Mouse (Mus musculus) cerebellum, postnatal 4 days (tissue): ENCODE results near the gene 4930438A08Rik.
A peak's percentile ranks its signal among the peaks of the same experiment; 100 is the strongest.
"Not testable (repeated sequence)": the region's sequence is repeated elsewhere in the genome, so short reads cannot be mapped to it uniquely, and the experiment has no call there.

Experiments used
- DNase-seq, 2 experiments: peaks; one replicate each; pipeline ENCODE4 v3.0.0; 2022; ENCODE audit warnings: low spot score in 2 of 2, mixed read lengths in 1 of 2

The 4930438A08Rik gene

GRCm38 (mm10) chr11:58281970-58282496, 7.4 kb downstream of the 4930438A08Rik start:
- no peak for DNase-seq

DNA sequence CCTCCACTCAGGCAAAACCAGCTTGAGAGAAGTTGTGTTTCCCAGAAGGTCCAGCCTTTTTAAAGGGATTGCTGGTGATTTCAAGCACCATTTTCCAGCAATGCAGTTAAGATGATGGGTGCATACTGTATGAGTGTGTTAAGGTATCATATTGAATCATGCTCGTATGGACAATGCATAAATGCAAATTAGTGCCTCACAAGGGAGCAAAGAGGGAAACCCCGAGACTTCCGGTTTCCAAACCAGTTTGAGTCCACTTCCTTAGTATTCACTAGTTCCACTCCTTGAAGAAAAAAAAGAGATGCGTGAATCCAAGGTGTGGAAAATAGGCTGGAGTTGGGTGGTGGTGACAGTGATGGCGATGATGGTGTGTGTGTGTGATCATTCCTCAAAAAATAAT, 7.9 kb downstream of the 4930438A08Rik start:
- DNase-seq, result no peak

DNA sequence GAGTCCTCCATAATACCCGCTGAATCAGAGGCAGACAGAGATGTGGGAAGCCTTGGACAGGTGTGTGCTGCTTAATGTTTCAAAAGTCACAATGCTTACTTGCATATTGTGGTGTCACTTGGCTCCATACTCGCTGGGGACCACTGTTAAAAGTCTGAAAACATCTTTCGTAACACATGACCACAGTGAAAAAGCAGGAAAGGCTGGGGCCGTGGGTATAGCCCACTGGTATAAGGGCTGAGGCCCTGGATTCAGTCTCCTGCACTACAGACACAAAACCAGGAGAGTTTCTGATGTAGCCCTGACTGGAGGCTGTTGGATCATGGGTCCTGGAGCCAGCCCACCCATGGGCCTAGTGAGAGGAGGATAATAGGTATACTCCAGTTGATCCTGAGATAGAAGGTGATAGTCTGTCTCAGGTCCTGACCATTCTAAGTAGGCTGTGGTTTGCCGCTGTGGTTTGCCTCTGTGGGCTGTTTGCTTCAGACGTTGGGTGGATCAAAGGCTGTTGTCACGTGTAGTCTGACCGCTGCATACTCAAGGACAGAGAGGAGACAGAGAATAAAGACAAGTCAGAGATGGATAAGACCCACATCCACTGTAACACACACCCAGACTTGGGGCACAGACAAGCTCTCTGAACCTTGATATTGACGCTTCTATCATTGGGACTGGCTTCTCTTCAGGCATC, 15.5 kb downstream of the 4930438A08Rik start:
- DNase-seq, result no peak

- DNase-seq, result no peak
Measured at GRCm38 (mm10) chr11:58290812-58291211, 16.2 kb downstream of the 4930438A08Rik start.

DNA sequence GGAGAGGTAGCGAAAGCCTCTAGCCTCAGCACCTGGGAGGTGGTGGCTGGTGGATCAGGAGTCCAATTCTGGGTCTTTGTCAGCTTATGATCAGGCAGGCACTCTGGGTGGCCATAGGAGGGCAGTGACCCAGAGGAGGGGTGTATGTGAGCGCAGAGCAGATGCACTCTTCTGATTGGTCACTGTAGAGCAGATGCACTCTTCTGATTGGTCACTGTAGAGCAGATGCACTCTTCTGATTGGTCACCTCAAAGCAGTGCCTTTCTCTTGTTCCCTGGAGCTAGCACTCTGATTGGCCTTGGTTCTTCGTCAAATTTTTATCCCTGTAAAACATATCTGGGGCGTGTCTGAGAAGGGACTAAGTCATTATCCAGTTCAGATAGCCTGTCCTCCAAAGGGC, 18.2 kb downstream of the 4930438A08Rik start:
- no peak for DNase-seq

DNA sequence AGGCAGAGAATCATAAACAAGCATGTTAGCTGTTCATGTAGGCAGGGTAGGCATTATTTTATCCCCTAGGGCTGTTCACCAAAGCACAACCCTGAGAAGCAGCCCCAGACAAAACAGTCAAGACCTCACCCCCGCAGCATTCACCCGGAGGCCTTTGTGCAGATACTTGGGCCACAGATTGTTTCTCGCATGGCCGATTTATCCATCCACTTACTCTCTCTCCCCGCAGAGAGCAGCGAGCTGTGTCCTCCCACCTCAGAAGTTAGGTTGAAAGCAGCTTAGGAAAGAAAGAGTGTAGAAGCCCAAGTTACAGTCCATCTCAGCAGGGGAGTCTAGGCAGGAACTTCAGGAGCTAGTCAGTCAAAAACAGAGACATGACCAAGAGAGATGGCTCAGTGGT, 22.8 kb downstream of the 4930438A08Rik start:
- DNase-seq, result no peak

GRCm38 (mm10) chr11:58301057-58301456, 26.5 kb downstream of the 4930438A08Rik start:
- peak; percentile 60 to 81 for DNase-seq

DNA sequence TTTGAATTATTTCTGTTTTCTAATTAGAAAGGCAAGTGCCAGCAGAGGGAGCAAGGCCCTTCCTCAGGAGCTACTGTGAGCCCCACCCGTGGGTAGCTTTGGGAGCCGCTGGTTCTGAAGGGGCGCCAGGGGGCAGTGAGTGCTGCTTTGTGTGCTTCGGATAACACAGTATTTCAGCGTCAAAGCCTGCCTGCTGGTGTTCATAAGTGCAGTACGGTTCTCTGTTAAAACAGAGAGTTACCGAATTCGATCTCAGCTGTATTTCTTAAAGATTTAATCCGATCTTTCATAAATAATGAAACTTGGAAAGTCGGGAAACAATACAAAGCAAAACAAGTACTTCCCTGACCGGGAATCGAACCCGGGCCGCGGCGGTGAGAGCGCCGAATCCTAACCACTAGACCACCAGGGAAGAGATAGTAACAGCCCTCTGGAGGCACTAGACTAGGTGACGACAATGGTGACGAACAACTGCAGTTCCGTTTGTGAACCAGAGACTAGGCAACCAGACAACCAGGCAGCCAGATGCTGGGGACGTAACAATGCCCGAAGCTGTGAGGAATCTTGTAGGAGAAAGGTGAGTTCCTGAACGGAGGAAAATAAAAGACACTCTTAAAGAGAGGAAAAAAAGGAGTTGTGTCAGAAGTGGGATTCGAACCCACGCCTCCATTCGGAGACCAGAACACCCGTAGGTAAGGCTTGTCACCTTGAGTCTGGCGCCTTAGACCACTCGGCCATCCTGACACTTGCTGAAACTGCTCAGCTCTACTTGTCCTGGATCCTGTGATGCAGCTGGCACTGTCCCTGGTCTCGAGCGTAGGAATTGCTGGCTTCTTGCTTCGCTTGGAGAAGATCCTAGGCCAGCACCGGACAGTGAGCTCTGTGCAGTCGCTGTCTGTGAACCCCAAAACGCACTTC, 27.5 kb downstream of the 4930438A08Rik start:
- DNase-seq, result peak; percentile 96 to 98

DNA sequence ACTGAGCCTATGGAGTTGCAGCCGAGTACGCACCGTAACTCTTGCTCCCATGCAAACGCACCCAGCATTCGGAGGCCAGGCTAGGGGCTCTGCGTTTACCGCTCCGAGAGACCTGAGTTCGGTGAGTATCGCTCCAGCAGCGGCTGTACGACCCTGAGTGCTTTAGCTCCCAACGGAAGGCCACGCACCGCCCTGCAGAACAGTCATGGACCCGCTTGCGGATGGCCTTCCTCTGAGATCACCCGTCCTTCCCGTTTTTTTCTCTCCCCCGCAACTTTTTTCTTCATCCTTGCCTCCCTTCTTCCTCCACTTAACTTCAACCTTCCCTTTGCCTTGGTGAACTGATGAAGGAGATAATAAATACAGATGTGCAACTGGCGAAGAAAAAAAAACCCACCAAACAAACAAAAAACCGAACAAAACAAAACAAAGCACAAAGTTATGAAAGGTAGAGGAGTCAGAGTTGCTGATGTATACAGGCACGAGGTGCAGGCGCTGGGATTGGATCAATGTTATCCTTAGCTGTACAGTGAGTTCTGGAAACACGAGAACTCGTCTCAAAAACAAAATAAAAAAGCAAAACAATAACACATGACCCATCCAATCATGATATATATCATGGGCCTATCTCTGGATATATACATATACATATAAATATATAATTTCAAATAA, 28.3 kb downstream of the 4930438A08Rik start:
- no peak for DNase-seq

- DNase-seq, result no peak
Measured at GRCm38 (mm10) chr11:58303594-58303993, 29.0 kb downstream of the 4930438A08Rik start.

DNA sequence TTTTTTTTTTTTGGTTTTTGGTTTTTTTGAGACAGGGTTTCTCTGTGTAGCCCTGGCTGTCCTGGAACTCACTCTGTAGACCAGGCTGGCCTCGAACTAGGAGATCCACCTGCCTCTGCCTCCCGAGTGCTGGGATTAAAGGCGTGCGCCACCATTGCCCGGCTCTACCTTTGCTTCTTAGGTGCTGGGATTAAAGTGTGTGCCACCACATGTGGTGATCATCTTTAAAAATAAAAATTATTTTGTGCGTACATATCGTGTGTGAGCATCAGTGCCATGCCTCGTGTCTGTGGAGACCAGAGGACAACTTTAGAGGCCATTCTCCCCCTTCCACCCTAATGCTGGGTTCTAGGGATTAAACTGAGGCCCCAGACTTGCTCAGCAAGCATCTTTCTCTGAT, 30.7 kb downstream of the 4930438A08Rik start:
- DNase-seq, result not testable (repeated sequence)

GRCm38 (mm10) chr11:58306860-58307308, 32.3 kb downstream of the 4930438A08Rik start, which contains the start of gene Zfp692:
TSS of gene Zfp692 (plus strand) at chr11:58307069.
- peak; percentile 92 to 94 for DNase-seq

DNA sequence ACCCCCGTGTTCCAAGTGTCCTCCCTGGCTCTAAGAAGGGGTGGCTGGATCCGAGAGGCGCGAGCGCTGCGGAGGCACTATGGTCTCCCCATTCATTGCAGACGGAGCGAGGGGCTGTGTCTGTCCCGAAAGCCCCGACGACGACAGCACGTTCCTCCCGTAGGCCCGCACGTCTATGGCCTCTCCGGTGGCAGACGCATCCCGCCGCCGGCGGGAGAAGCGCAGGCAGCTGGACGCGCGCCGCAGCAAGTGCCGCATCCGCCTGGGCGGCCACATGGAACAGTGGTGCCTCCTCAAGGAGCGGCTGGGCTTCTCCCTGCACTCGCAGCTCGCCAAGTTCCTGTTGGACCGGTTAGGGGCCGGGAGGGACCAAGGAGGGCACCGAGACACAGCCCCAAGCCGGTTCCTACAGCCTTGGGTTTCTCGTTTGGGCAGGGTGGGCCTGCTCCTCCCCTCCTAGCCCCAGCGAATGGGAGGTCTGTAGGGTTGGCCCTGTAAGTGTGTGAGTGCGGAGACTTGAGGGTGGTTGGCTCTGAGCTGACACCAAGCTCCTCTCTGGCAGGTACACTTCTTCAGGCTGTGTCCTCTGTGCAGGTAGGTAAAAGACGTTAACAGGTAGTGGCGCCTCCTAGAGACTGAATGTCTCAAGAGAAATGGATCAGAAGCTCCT, 32.9 kb downstream of the 4930438A08Rik start:
- peak in 1 of 2 experiments; percentile 43 for DNase-seq

DNA sequence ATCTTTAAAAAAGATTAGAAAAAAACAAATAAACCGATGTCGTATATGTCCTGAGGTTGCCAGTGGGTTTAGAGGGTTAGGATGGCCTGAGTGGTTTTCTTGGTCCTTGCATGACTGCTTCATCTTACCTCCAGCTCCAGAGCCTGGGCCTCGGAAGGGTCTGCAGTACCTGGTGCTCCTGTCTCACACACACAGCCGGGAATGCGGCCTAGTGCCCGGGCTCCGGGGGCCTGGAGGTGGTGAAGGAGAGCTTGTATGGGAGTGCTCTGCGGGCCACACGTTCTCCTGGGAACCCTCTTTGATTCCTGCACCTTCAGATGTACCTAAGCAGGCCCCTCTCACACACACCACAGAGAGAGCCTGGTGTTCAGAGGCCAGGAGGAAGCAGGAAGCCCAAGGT, 34.1 kb downstream of the 4930438A08Rik start:
- no peak for DNase-seq

- peak in 1 of 2 experiments; percentile 50 for DNase-seq
Measured at GRCm38 (mm10) chr11:58314069-58314468, 39.5 kb downstream of the 4930438A08Rik start.

DNA sequence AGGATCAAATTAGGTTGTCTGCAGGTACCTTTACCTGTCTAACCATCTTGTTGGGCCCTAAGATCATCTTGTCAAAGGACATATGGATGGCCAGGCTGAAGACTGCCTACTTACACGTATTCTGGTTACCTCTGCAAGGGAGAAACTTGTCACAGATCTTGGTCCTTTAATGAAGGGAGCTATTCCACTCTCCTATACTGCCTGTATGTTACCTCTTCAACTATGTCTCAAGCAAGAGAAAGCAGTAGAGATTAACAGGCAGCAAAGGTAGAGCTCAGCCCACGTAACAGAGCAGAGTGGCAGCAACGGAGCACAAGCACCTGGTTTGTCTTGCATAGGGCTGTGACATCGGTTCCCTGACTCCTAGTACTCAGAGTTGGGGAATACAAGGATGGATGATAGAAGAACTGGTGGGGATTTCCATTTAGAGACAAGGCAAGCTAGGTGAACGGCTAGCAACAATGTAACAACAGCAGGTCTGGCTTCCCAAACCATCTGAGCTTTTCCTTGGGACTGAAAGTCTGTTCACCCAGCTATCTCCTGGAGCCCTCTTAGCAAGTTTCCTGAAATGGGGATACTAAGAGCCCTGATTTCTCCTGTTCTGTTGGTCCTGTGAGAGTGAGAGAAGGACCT, 41.1 kb downstream of the 4930438A08Rik start:
- no peak for DNase-seq

GRCm38 (mm10) chr11:58316344-58316743, 41.7 kb downstream of the 4930438A08Rik start:
- DNase-seq, result no peak

DNA sequence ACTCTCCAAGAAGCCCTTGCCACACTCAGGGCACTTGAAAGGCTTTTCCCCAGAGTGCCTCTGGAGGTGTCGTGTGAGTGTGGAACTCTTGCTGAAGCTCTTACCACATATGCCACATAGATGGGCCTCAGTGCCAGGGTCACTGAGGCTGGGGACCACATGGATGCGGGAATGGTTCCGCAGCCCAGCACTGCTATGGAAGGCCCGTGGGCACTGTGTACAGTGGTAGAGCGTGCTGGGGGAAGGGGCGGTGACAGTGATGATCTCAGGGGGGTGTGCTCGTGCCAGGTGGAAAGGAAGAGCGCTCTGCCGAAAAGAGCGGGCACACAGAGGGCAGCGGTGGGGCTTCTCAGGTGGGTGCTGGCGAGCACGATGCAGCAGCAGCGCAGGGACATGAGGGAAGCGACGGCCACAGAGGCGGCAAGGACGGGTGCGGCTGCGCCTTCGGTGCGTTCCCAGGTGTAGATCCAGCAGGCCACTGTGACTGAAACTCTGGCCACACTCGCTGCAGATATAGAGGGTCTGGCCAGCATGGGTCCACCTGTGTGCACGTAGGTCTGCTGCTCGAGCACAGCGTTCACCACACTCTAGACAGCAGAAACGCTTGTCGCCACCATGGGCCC, 42.3 kb downstream of the 4930438A08Rik start:
- DNase-seq, result no peak

DNA sequence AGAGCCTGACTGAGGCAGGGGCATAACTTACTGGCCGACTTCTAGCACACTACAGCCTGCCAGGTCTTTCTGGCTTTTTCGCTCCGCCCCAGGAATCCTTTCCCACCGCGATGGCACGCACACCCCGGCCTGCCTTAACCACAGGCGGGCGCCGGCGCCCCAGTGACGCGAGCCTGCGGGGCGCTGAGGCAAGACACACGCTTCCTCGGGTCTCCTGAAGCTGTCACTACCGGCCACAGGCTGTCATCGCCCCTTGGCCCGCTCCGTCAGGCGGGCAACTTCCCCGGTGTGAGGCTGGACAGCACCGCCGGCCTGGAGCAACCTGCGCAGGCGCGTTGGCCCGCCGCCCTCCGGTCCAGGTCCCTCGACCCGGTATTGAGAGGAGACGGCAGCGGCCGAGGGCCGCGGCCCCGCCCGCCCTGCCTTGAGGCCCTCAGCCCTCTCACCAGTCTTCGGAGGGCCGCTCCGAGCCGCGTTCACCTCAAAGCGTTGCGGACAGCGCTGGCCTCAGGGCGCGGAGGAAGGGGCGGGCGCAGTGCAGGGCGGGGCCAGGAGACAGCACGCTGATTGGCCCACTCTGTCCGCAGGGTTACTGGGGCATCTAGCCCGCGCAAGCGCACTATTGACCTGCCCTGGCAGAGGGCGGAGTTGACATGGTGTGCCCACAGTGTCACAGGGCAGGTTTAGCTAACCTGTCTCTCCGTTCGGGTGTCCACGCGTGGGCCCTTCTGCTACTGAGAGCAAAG, 48.4 kb downstream of the 4930438A08Rik start:
- DNase-seq, result peak; percentile 90 to 96
